Comparison of ENCODE assay signal across 27 mouse cellular contexts in the genomic region with DNA sequence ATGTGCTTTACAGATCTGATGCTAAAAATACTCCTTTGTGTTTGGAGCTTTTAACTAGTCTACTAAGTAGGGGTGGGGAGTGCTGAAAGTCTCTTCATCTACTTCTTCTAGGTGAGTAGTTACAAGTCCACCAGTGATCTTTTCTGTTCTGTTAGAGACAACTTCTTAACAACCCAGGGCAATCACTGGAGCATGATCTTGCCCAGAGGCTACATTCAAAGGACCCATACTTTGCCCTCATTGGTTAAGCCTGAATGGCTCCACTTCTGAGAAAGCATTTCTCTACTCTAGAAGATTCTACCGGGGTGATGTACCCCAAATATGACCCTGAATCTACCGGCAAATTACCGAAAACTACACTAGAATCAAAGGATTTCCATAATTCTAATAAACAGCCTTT.
A peak's percentile ranks its signal among the peaks of the same experiment; 100 is the strongest.
DNase-seq lines count a peak whose midpoint lies in the region; ATAC-seq and TF ChIP-seq lines count a peak whose summit lies in the region.
"Had no signal": no experiment of that assay in that cellular context is flagged by ENCODE, and none has a peak within 500 bp of the region (broad histone marks: within the 10 kb centered on the region; RNA-seq: fewer than 3 reads in every experiment).

No protein-coding gene starts in this region.

- H3K4me2 ChIP-seq in heart, embryonic 12.5 days: no peak overlapping the region
- no peak overlapping the region for H3K4me2 ChIP-seq in heart, postnatal 0 days (ENCODE audit: low read depth, low read length)
- H3K4me2 ChIP-seq: forebrain, embryonic 13.5 days; heart, embryonic 13.5 days; hindbrain, embryonic 13.5 days; intestine, embryonic 15.5 days had no signal

- no peak overlapping the region; the same call in 1 of the 2 replicates for H3K4me3 ChIP-seq in heart, adult 2 months
- H3K4me3 ChIP-seq in heart, embryonic 12.5 days: no peak overlapping the region
- no peak overlapping the region for H3K4me3 ChIP-seq in heart, postnatal 0 days (ENCODE audit: low read depth, low read length)
- H3K4me3 ChIP-seq: forebrain, embryonic 10.5 days; forebrain, embryonic 13.5 days; heart, embryonic 13.5 days; hindbrain, embryonic 10.5 days; hindbrain, embryonic 13.5 days; intestine, embryonic 15.5 days had no signal

- TF ChIP-seq POLR2A in heart, adult 2 months (IDR thresholded peaks at IDR 0.05; ENCODE audit: insufficient read depth, low read depth, low read length): no peak

- TF ChIP-seq CTCF in heart, adult 2 months (IDR thresholded peaks at IDR 0.05): no peak
- no peak for TF ChIP-seq CTCF in heart, postnatal 0 days (IDR thresholded peaks at IDR 0.05; ENCODE audit: low read depth)

- H3K9me3 ChIP-seq in heart, embryonic 12.5 days (replicated peaks): no peaks in the 10 kb centered on the region
- no peaks in the 10 kb centered on the region for H3K9me3 ChIP-seq in heart, postnatal 0 days (replicated peaks; ENCODE audit: control insufficient read depth, low read length)
- H3K9me3 ChIP-seq: forebrain, embryonic 10.5 days; forebrain, embryonic 13.5 days; G1E; heart, embryonic 13.5 days; hindbrain, embryonic 10.5 days; hindbrain, embryonic 13.5 days; intestine, embryonic 15.5 days had no signal

- peaks cover 2% of the 10 kb centered on the region; the same call in 1 of the 2 replicates for H3K4me1 ChIP-seq in heart, adult 2 months (ENCODE audit: control insufficient read depth, insufficient read depth, low read length)
- peaks cover 10% of the 10 kb centered on the region for H3K4me1 ChIP-seq in heart, embryonic 12.5 days (replicated peaks)
- H3K4me1 ChIP-seq in heart, postnatal 0 days (ENCODE audit: control insufficient read depth, insufficient read depth): peaks cover 22% of the 10 kb centered on the region
- H3K4me1 ChIP-seq: hindbrain, embryonic 10.5 days; intestine, embryonic 15.5 days had no signal

- peaks cover 13% of the 10 kb centered on the region for H3K36me3 ChIP-seq in heart, adult 2 months (ENCODE audit: control insufficient read depth, insufficient read depth, low read length)
- no peaks in the 10 kb centered on the region for H3K36me3 ChIP-seq in heart, embryonic 12.5 days
- no peaks in the 10 kb centered on the region for H3K36me3 ChIP-seq in heart, postnatal 0 days (replicated peaks; ENCODE audit: control insufficient read depth, insufficient read depth, low read length)
- H3K36me3 ChIP-seq: forebrain, embryonic 10.5 days; G1E; heart, embryonic 13.5 days; hindbrain, embryonic 10.5 days; hindbrain, embryonic 13.5 days; intestine, embryonic 15.5 days had no signal

- peak overlapping the region; percentile 79 for H3K27ac ChIP-seq in heart, adult 2 months
- no peak overlapping the region for H3K27ac ChIP-seq in heart, embryonic 12.5 days (ENCODE audit: poor library complexity, severe bottlenecking)
- peak overlapping the region; percentile 43 for H3K27ac ChIP-seq in heart, postnatal 0 days (ENCODE audit: low read depth)
- H3K27ac ChIP-seq: forebrain, embryonic 10.5 days; forebrain, embryonic 13.5 days; heart, embryonic 13.5 days; hindbrain, embryonic 10.5 days; hindbrain, embryonic 13.5 days; intestine, embryonic 15.5 days had no signal

- DNase-seq in heart, adult 2 months: no peak
- no peak for DNase-seq in heart, postnatal 0 days (ENCODE audit: low spot score)
- no peak for DNase-seq in heart, postnatal 36 days
- peak; percentile 45 to 61 for DNase-seq in kidney, adult 8-10 months
- no peak for DNase-seq in kidney, postnatal 10 days
- DNase-seq in kidney, postnatal 25 days: peak; percentile 18 to 39
- DNase-seq in kidney, postnatal 4 days: no peak
- DNase-seq: adrenal gland, postnatal 10 days; adrenal gland, postnatal 36 days; B cell, adult 2 months; cerebellum, adult 18-20 months; cerebellum, adult 9-10 months; cerebellum, postnatal 14 days; forebrain, postnatal 0 days; gastrocnemius, postnatal 25 days; heart, postnatal 14 days had no signal

- no peaks in the 10 kb centered on the region for H3K79me2 ChIP-seq in heart, adult 2 months (replicated peaks; ENCODE audit: control insufficient read depth, insufficient read depth, low read length)

- ATAC-seq in heart, embryonic 12.5 days (ENCODE audit: insufficient number of reproducible peaks, low FRiP score): no peak
- no peak for ATAC-seq in heart, postnatal 0 days (ENCODE audit: insufficient read depth, low read depth)
- ATAC-seq: forebrain, embryonic 13.5 days; forebrain, postnatal 0 days; hindbrain, embryonic 16.5 days; intestine, embryonic 15.5 days; Patski had no signal

- intact Hi-C loops in heart, adult 2 months (cut with DNase I): loop anchor here (5.0 kb wide), 2 partner anchors 33 to 213 kb away; no protein-coding TSS in a partner anchor
- intact Hi-C loops in heart, postnatal 36 days (cut with DNase I): no loop called here

- no peak for TF ChIP-seq EP300 in heart, adult 2 months (IDR thresholded peaks at IDR 0.05; ENCODE audit: insufficient read depth, low read depth, low read length)
- TF ChIP-seq EP300 in heart, postnatal 0 days (IDR thresholded peaks at IDR 0.05; ENCODE audit: low read depth): no peak

- H3K27me3 ChIP-seq in heart, adult 2 months (ENCODE audit: control insufficient read depth, insufficient read depth, low read length): no peaks in the 10 kb centered on the region
- no peaks in the 10 kb centered on the region for H3K27me3 ChIP-seq in heart, embryonic 12.5 days (replicated peaks)
- H3K27me3 ChIP-seq in heart, postnatal 0 days (ENCODE audit: control insufficient read depth, insufficient read depth, low read length): no peaks in the 10 kb centered on the region
- H3K27me3 ChIP-seq: CH12.LX; forebrain, embryonic 13.5 days; heart, embryonic 13.5 days; hindbrain, embryonic 13.5 days; intestine, embryonic 15.5 days; Patski had no signal

- WGBS in heart, adult 2 months: 81% methylated on average over 3 of the region's 3 CpGs
- WGBS in heart, embryonic 12.5 days: 87% methylated on average over 3 of the region's 3 CpGs
- 89% methylated on average over 3 of the region's 3 CpGs for WGBS in heart, postnatal 0 days

- peak overlapping the region; percentile 30; the same call in 1 of the 2 replicates for H3K9ac ChIP-seq in heart, adult 2 months (ENCODE audit: low read depth, low read length)
- no peak overlapping the region for H3K9ac ChIP-seq in heart, embryonic 12.5 days
- H3K9ac ChIP-seq in heart, postnatal 0 days (replicated peaks; ENCODE audit: low read depth, low read length): no peak overlapping the region
- H3K9ac ChIP-seq: forebrain, embryonic 13.5 days; forebrain, postnatal 0 days; heart, embryonic 13.5 days; hindbrain, embryonic 13.5 days; intestine, embryonic 15.5 days had no signal

Comparison
In these comparisons a context has a peak if more than half of its experiments do, and no peak if none do; other contexts are left out.
1. DNase-seq: peak in kidney, adult 8-10 months (2 of 2) and kidney, postnatal 25 days (2 of 2); none in heart, adult 2 months (0 of 2), heart, postnatal 0 days (single experiment), heart, postnatal 36 days (0 of 2), kidney, postnatal 10 days (single experiment) and kidney, postnatal 4 days (0 of 2).